Mouse (Mus musculus) G1E-ER4 (cell line): ENCODE data around the gene Sergef. TPM values are rescaled to one million over a fixed set of nuclear protein-coding genes. Genes with fewer than 3 reads are reported as not detected.

Experiments
- GATA1 ChIP-seq: IDR thresholded peaks from one replicate; pipeline ENCODE4 v1.8.0; 2012; ENCODE audit warnings: low read length, inconsistent platforms
- polyA plus RNA-seq: library from polyadenylated mRNA; stranded (reverse); fragments of >175 nt; gene quantifications from 2 replicates; pipeline ENCODE4 v1.2.3, GENCODE M21; 2012

Gene Sergef
- polyA plus RNA-seq, 1 experiment: 8.8 TPM

GRCm38 (mm10) chr7:46628375-46628975, 11.1 kb downstream of the Sergef start:
- no peak for TF ChIP-seq GATA1

- no peak for TF ChIP-seq GATA1
Observed at GRCm38 (mm10) chr7:46623979-46624378, 15.6 kb downstream of the Sergef start.

- TF ChIP-seq GATA1: no peak
Observed at GRCm38 (mm10) chr7:46618416-46619110, 21.0 kb downstream of the Sergef start.

DNA sequence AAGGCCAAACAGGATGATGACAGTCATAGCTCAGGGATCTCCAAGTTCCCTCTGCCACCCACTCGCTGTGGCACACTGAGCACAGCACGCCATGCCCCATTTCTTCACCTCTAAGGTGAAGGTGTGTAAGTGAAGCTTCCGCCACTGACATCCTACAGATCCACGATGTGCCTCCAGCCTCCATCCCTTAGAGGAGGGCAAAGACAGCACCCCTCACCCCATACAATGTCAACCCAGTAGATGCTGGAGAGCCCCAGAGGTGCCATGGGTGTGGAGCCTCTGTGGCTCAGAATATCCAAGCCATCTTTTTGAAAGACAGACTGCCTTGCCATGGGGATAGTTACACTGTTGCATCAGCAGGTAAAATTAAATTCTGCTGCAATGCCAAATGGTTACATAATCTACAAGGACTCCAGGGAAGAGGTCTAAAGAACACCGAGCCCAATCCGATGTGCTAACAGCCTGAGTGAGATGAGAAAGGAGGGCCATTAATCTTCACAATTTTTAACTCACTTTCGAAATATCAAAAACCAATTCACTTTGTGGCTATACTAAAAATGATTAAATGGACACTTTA, 23.1 kb downstream of the Sergef start:
- TF ChIP-seq GATA1: no peak

DNA sequence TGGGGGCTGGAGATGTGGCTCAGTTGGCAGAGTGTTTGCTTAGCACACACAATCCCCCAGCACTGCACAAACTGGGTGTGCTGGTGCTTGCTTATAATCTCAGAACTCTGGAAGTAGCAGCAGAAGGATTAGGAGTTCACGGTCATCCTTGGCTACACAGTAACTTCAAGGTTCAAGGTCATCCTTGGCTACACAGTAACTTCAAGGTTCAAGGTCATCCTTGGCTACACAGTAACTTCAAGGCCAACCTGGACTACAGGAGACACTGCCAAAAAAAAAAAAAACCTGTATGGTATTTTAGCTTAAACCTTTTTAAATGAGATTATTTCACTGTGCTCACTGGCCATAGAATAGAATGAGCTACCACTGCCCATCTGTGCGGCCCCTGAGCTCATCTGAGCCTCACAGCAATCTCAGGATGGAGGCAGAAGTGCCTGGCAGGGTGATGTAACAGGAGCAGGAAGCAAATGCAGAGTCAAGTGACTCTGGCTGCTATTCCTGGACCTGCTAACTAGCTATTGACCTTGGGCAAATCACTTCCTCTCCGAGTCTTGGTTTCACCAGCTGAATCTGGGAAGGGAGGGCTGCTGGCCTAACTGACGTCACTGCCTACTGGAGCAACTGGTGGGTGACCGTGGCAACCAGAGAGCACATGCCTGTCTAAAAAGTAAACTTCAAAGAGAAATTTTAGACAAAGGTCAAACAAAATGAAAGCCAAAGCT, 24.2 kb downstream of the Sergef start:
- no peak for TF ChIP-seq GATA1

- TF ChIP-seq GATA1: no peak
Observed at GRCm38 (mm10) chr7:46614263-46614662, 25.3 kb downstream of the Sergef start.

DNA sequence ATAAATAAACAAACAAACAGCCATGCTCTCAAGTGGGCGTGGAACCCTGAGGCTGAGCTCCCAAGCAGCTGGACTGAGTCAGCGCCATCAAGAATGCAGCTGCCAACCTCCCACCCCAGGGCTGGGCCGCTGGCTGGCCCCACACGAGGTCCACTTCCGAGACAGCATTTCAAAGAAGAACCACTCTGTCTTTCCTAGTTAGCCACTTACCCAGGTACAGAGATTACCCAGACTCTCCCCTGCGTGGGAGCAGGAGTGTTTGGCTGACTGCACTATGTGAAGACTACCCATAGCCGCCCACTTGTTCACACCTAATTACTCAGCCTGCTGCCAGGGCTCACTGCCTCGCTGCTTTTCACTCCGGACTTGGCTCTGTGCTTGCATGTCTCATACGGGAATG, 26.5 kb downstream of the Sergef start:
- TF ChIP-seq GATA1: no peak

DNA sequence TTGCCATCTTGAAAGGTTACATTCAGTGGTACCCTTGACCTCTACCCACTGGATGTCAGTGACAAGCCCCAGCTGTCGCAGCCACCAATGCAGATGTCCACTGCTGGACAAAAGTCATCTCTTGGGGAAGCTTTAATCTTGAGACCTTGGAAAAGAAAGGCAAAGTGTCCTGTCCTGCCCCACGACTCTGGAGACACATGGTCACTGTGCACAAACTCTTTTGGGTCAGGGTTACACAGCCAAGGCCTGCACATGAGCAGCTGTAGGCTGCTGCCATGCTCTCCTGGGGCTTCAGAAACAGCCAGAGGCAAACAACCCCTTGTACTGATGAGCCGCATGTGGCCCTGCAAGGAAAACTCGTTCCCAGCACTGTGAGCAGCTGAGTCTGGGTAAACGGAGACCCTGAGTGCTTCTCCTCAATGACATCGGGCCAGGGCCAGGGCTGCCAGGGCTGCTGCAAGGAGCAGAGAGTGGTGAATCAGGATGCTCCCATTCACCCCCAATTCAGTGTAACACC, 27.1 kb downstream of the Sergef start:
- no peak for TF ChIP-seq GATA1

GRCm38 (mm10) chr7:46611970-46612369, 27.6 kb downstream of the Sergef start:
- TF ChIP-seq GATA1: no peak

GRCm38 (mm10) chr7:46609317-46609716, 30.3 kb downstream of the Sergef start:
- no peak for TF ChIP-seq GATA1

DNA sequence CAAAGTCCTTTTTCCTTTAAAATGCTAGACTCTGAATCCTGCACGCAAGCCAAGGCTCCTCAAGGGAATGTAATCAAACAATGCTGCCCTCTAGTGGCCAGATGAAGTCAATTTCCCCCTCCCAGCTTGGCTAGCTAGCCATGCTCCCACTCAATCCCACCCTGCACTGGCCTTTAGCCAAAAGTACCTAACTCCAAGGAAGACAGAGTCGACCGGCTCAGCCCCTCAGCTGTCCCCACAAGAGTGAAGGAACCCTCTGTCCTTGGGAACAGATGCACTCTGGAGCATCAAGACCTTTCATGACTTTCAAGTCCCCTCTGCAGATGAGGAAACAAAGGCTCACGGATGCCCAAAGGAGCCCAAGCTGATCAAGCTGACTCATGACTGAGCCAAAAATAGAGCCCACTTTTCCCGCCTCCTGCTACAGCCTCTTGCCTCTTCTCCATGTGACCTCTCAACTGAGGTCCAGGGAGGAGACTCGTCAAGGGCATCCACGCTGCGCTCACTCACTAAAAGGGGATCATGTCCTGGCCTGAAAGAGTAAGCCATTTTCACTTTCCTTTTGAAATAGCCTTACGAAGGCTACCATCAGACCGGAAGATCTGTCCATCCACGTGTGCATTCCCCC, 32.1 kb downstream of the Sergef start:
- no peak for TF ChIP-seq GATA1

- TF ChIP-seq GATA1: no peak
Observed at GRCm38 (mm10) chr7:46607031-46607426, 32.6 kb downstream of the Sergef start.

- no peak for TF ChIP-seq GATA1
Observed at GRCm38 (mm10) chr7:46606391-46607030, 33.1 kb downstream of the Sergef start.

GRCm38 (mm10) chr7:46603051-46603450, 36.6 kb downstream of the Sergef start:
- no peak for TF ChIP-seq GATA1

GRCm38 (mm10) chr7:46602079-46602478, 37.5 kb downstream of the Sergef start:
- no peak for TF ChIP-seq GATA1
